Mouse (Mus musculus): Measurements from ENCODE around the gene Psmb9.

Psmb9 gene

GRCm38 (mm10) chr17:34138655-34139054, 48.9 kb downstream of the Psmb9 start:
- no peak for DNase-seq (ENCODE audit: extremely low spot score)

GRCm38 (mm10) chr17:34137601-34138000, 50.0 kb downstream of the Psmb9 start:
- DNase-seq (ENCODE audit: extremely low spot score), result no peak

- DNase-seq (ENCODE audit: extremely low spot score), result peak; percentile 96
These were observed 52.0 kb downstream of the Psmb9 start for GRCm38 (mm10) chr17:34135297-34136224.

- DNase-seq (ENCODE audit: extremely low spot score), result no peak
These were observed 53.1 kb downstream of the Psmb9 start for GRCm38 (mm10) chr17:34134451-34134850.

GRCm38 (mm10) chr17:34133289-34133688, 54.3 kb downstream of the Psmb9 start:
- no peak for DNase-seq (ENCODE audit: extremely low spot score)
